Mouse (Mus musculus): ENCODE results near the gene Sult3a1. TPM values are rescaled to one million over a fixed set of nuclear protein-coding genes. Genes with fewer than 3 reads are reported as not detected.

The Sult3a1 gene
- polyA plus RNA-seq, 1 experiment: 0.10 TPM

- Histone ChIP-seq H3K4me1 (ENCODE audit: control insufficient read depth, insufficient read depth, low read length) (no peaks in the 10 kb centered on the region), H3K4me3 (ENCODE audit: insufficient read depth, low read length) (peak within 1 kb of the TSS; percentile 63), H3K27ac (ENCODE audit: insufficient read depth, low read length) (no peak within 1 kb of the TSS)
- no peak for TF ChIP-seq CTCF (IDR thresholded peaks at IDR 0.05; ENCODE audit: extremely low read depth, insufficient read depth, low read length)
- TF ChIP-seq POLR2A (IDR thresholded peaks at IDR 0.05; ENCODE audit: extremely low read depth, insufficient read depth, low read length): no peak
These were observed 47.3 kb downstream of the Sult3a1 start, which contains the start of gene Rsph4a for GRCm38 (mm10) chr10:33904530-33905481. Gene Rsph4a (plus strand): TSS chr10:33905111.

- Histone ChIP-seq H3K27ac (ENCODE audit: insufficient read depth, low read length) (no peak overlapping the region), H3K4me1 (ENCODE audit: control insufficient read depth, insufficient read depth, low read length) (no peaks in the 10 kb centered on the region), H3K4me3 (ENCODE audit: insufficient read depth, low read length) (peak overlapping the region; percentile 63)
- TF ChIP-seq POLR2A (IDR thresholded peaks at IDR 0.05; ENCODE audit: extremely low read depth, insufficient read depth, low read length): no peak
- no peak for TF ChIP-seq CTCF (IDR thresholded peaks at IDR 0.05; ENCODE audit: extremely low read depth, insufficient read depth, low read length)
These were observed 48.0 kb downstream of the Sult3a1 start for GRCm38 (mm10) chr10:33905489-33905888.

Other genes starting within 250 kb of the Sult3a1 start
- 30.7 and 34.8 TPM in 2 replicates for gene Clvs2, start 233.0 kb upstream of the Sult3a1 start, polyA plus RNA-seq (2012; rRNA removed)
- gene Sult3a2, start 71.0 kb upstream of the Sult3a1 start, polyA plus RNA-seq (2012; rRNA removed): not detected in 2 replicates
- gene Rsph4a, start 47.4 kb downstream of the Sult3a1 start, polyA plus RNA-seq (2012; rRNA removed): 0.49 and 1.0 TPM in 2 replicates
- 7.6 and 8.0 TPM in 2 replicates for gene Zup1, start 93.5 kb downstream of the Sult3a1 start, polyA plus RNA-seq (2012; rRNA removed)
- gene Rwdd1, start 161.9 kb downstream of the Sult3a1 start, polyA plus RNA-seq (2012; rRNA removed): 65.8 and 72.3 TPM in 2 replicates
- gene Trappc3l, start 179.9 kb downstream of the Sult3a1 start, polyA plus RNA-seq (2012; rRNA removed): 0.19 TPM in 1 of 2 replicates, not detected in the other
- 0.02 TPM in 1 of 2 replicates, not detected in the other for gene Calhm4, start 186.6 kb downstream of the Sult3a1 start, polyA plus RNA-seq (2012; rRNA removed)
- 2.0 and 2.4 TPM in 2 replicates for gene Calhm5, start 238.8 kb downstream of the Sult3a1 start, polyA plus RNA-seq (2012; rRNA removed)